Mouse (Mus musculus) olfactory bulb, adult 2 months (tissue): Measurements from ENCODE around the gene Minos1.

ENCODE experiments used
- CTCF ChIP-seq: fragments of 200-500 bp; IDR thresholded peaks from 2 replicates; pipeline ENCODE4 v1.5.1; 2012; ENCODE audit warnings: low read depth, mild to moderate bottlenecking, low read length, moderate library complexity; ENCODE audit not compliant: insufficient read depth
- POLR2A ChIP-seq: fragments of 200-500 bp; IDR thresholded peaks from 2 replicates; pipeline ENCODE4 v1.6.1; 2012; ENCODE audit warnings: mild to moderate bottlenecking, low read depth, low read length, moderate library complexity; ENCODE audit not compliant: insufficient read depth

DNA sequence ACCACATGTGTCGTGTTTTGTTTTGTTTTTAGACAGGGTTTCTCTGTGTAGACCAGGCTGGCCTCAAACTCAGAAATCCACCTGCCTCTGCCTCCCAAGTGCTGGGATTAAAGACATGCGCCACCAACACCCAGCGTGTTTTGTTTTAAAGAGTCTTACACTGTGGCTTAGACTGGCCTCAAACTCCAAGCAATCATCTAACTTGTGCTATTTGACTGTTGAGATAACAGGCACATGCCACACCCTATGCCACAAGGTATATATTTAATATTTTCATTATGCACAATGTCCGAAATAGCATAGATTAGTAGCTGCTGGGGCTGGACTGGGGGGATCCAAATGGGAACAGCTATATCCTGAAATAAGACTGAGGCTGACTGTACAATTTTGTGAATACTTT, 8.4 kb downstream of the Minos1 start:
- TF ChIP-seq CTCF = no peak
- TF ChIP-seq POLR2A = no peak
